Mouse (Mus musculus) olfactory bulb, adult 2 months (tissue): ENCODE measurements at regions not wholly inside any gene's neighbourhood (a gene's known extent, or its start where the extent isn't known, plus 50 kb on each side); places are given as distances from the start of the nearest gene placed in this dataset.

Source experiments
- CTCF ChIP-seq: fragments of 200-500 bp; IDR thresholded peaks from 2 replicates; pipeline ENCODE4 v1.5.1; 2012; ENCODE audit warnings: low read depth, mild to moderate bottlenecking, low read length, moderate library complexity; ENCODE audit not compliant: insufficient read depth
- POLR2A ChIP-seq: fragments of 200-500 bp; IDR thresholded peaks from 2 replicates; pipeline ENCODE4 v1.6.1; 2012; ENCODE audit warnings: mild to moderate bottlenecking, low read depth, low read length, moderate library complexity; ENCODE audit not compliant: insufficient read depth

- TF ChIP-seq POLR2A, result no peak
- no peak for TF ChIP-seq CTCF
These were observed 1362.6 kb downstream of the Gsdmc2 start for GRCm38 (mm10) chr15:62482357-62482756.
